ENCODE assay signal across 25 mouse cellular contexts in the genomic region with DNA sequence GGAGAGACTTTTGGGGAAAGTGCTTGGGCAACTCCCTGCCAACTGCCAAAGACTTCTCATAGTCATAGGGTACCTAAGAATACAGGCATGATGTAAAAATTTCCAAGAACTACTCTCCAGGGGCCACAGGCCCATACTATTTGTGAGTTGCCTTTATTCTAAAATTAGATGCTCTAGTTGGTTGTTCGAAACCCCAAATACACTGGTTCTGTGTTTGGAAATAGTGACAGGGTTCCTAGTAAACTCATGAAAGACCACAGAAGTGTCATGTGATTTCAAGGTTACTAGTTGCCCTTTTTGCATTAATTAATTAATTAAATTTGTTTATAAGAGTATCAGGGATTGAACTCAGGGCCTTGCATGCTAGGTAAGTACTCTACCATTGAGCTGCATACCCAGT.
"Had no signal": no experiment of that assay in that cellular context is flagged by ENCODE, and none has a peak within 500 bp of the region (broad histone marks: within the 10 kb centered on the region; RNA-seq: fewer than 3 reads in every experiment).

No protein-coding gene starts in this region.

- H3K27me3 ChIP-seq: embryonic facial prominence, embryonic 12.5 days; embryonic facial prominence, embryonic 13.5 days; embryonic facial prominence, embryonic 15.5 days; forebrain, embryonic 12.5 days; forebrain, embryonic 13.5 days; forebrain, embryonic 15.5 days had no signal

- H3K36me3 ChIP-seq: embryonic facial prominence, embryonic 10.5 days; embryonic facial prominence, embryonic 12.5 days; embryonic facial prominence, embryonic 13.5 days; embryonic facial prominence, embryonic 15.5 days; forebrain, embryonic 12.5 days; forebrain, embryonic 15.5 days; heart, embryonic 10.5 days had no signal

- H3K9me3 ChIP-seq: embryonic facial prominence, embryonic 10.5 days; embryonic facial prominence, embryonic 12.5 days; embryonic facial prominence, embryonic 13.5 days; embryonic facial prominence, embryonic 15.5 days; forebrain, embryonic 12.5 days; forebrain, embryonic 13.5 days; forebrain, embryonic 15.5 days; heart, embryonic 10.5 days had no signal

- ATAC-seq: forebrain, embryonic 13.5 days; forebrain, embryonic 14.5 days; forebrain, embryonic 15.5 days; forebrain, embryonic 16.5 days; forebrain, postnatal 0 days had no signal

- H3K9ac ChIP-seq: embryonic facial prominence, embryonic 12.5 days; embryonic facial prominence, embryonic 13.5 days; embryonic facial prominence, embryonic 15.5 days; forebrain, embryonic 12.5 days; forebrain, embryonic 13.5 days; forebrain, embryonic 15.5 days; forebrain, postnatal 0 days had no signal

- H3K4me3 ChIP-seq: embryonic facial prominence, embryonic 10.5 days; embryonic facial prominence, embryonic 12.5 days; embryonic facial prominence, embryonic 13.5 days; embryonic facial prominence, embryonic 15.5 days; erythroblast, embryonic 14.5 days; forebrain, embryonic 12.5 days; forebrain, embryonic 13.5 days; forebrain, embryonic 15.5 days; gastrocnemius, adult 2 months; heart, adult 2 months; heart, embryonic 10.5 days had no signal

- DNase-seq: cerebellum, adult 9-11 months; cerebellum, postnatal 10 days; cerebellum, postnatal 14 days; cerebellum, postnatal 25 days; cerebellum, postnatal 36 days; embryo, embryonic 11 days; forebrain, postnatal 0 days; gastrocnemius, adult 2 months; gastrocnemius, postnatal 10 days; gastrocnemius, postnatal 14 days; gastrocnemius, postnatal 25 days; gastrocnemius, postnatal 36 days; heart, adult 18-20 months; heart, adult 2 months had no signal

- H3K27ac ChIP-seq: embryonic facial prominence, embryonic 10.5 days; embryonic facial prominence, embryonic 12.5 days; embryonic facial prominence, embryonic 13.5 days; embryonic facial prominence, embryonic 15.5 days; forebrain, embryonic 12.5 days; forebrain, embryonic 13.5 days; forebrain, embryonic 15.5 days; gastrocnemius, adult 2 months; heart, adult 2 months; heart, embryonic 10.5 days had no signal

- H3K4me2 ChIP-seq: embryonic facial prominence, embryonic 12.5 days; embryonic facial prominence, embryonic 13.5 days; embryonic facial prominence, embryonic 15.5 days; forebrain, embryonic 12.5 days; forebrain, embryonic 13.5 days; forebrain, embryonic 15.5 days had no signal

- H3K4me1 ChIP-seq: embryonic facial prominence, embryonic 10.5 days; embryonic facial prominence, embryonic 12.5 days; embryonic facial prominence, embryonic 13.5 days; embryonic facial prominence, embryonic 15.5 days; forebrain, embryonic 12.5 days; forebrain, embryonic 13.5 days; forebrain, embryonic 15.5 days; heart, embryonic 10.5 days had no signal
